Mouse (Mus musculus) heart, postnatal 0 days (tissue): ENCODE measurements at regions not wholly inside any gene's neighbourhood (a gene's known extent, or its start where the extent isn't known, plus 50 kb on each side); places are given as distances from the start of the nearest gene placed in this dataset.

ENCODE experiments used
- ATAC-seq: fragments of 200-750 bp; cut with Nextera tagmentation; 2 replicates; pipeline ENCODE4 v1.8.0; 2017; ENCODE audit warnings: low read depth, moderate number of reproducible peaks, moderate library complexity; ENCODE audit not compliant: insufficient read depth
- DNase-seq: peaks from one replicate; pipeline ENCODE4 v3.0.0-alpha.2; 2016; ENCODE audit warnings: low spot score
- H3K27ac ChIP-seq: fragments of 300-500 bp; sonication (generic); 2 replicates; pipeline ENCODE4 v1.5.1; 2014; ENCODE audit warnings: low read depth, mild to moderate bottlenecking
- H3K27me3 ChIP-seq: fragments of 300-500 bp; sonication (generic); 2 replicates; pipeline ENCODE4 v1.6.1; 2014; ENCODE audit warnings: low read length, mixed read lengths; ENCODE audit not compliant: control insufficient read depth, insufficient read depth
- H3K36me3 ChIP-seq: fragments of 300-500 bp; sonication (generic); replicated peaks from 2 replicates; pipeline ENCODE4 v1.6.1; 2014; ENCODE audit warnings: low read length, mixed read lengths; ENCODE audit not compliant: control insufficient read depth, insufficient read depth
- H3K4me1 ChIP-seq: fragments of 300-500 bp; sonication (generic); 2 replicates; pipeline ENCODE4 v1.6.1; 2014; ENCODE audit warnings: antibody characterized with exemption; ENCODE audit not compliant: control insufficient read depth, insufficient read depth
- H3K4me2 ChIP-seq: fragments of 300-500 bp; sonication (generic); 2 replicates; pipeline ENCODE4 v1.6.1; 2014; ENCODE audit warnings: low read depth, mild to moderate bottlenecking, low read length, moderate library complexity
- H3K4me3 ChIP-seq: fragments of 300-500 bp; sonication (generic); 2 replicates; pipeline ENCODE4 v1.5.1; 2014; ENCODE audit warnings: low read depth, low read length
- H3K9ac ChIP-seq: fragments of 300-500 bp; sonication (generic); replicated peaks from 2 replicates; pipeline ENCODE4 v1.6.1; 2014; ENCODE audit warnings: low read depth, low read length, mixed read lengths
- H3K9me3 ChIP-seq: fragments of 300-500 bp; sonication (generic); replicated peaks from 2 replicates; pipeline ENCODE4 v1.6.1; 2016; ENCODE audit warnings: low read length; ENCODE audit not compliant: control insufficient read depth
- CTCF ChIP-seq: IDR thresholded peaks from 2 replicates; pipeline ENCODE4 v1.5.1; 2016; ENCODE audit warnings: antibody characterized with exemption, control low read depth, low read depth
- EP300 ChIP-seq: IDR thresholded peaks from 2 replicates; pipeline ENCODE4 v1.6.1; 2016; ENCODE audit warnings: antibody characterized with exemption, low read depth
- WGBS: fragments of 180-500 bp; shearing (Covaris S2); extraction: QIAGEN DNeasy Blood & Tissue Kit; methylation state at CpG from one replicate; pipeline ENCODE4 v1.1.7; 2014; 5-methylcytosine and 5-hydroxymethylcytosine counted together

DNA sequence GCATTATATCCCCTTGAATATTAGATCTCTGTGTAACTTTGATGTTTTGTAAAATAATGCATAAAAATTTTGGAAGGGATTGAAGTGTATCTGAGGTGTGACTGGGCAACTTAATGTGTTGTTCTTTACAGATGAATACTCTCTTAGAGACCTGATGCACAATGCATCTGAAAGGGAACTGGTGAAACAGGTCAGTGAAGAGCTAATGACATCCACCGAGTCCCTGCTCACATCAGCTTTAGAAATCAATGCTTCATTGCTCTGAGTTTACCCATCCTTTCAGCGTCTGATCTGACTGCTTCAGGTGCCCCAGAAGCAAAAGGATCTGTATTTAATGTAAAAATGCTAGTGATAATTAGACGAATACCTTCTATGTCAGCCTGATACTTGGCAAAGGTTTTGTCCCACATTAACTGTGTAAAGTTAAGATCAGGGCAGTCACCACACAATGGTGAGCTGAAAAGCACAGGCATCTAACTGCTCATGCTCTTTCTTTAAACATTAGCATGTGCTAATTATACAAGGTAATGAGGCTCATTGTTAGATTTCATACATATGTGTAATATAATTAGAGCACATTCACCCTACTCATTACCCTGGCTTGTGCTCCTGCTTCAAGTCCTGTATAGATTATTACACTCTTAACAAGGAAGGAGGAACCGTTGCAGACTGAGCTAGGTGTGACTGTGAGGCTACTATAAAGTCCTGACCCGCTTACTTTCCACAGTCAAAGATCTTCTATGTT, 204.6 kb upstream of the Tlr4 start:
- no peak overlapping the region for H3K9ac ChIP-seq
- no peak overlapping the region for H3K4me3 ChIP-seq
- TF ChIP-seq EP300 (no peak), CTCF (no peak)
- no peak overlapping the region for H3K27ac ChIP-seq
- H3K4me1 ChIP-seq = no peaks in the 10 kb centered on the region
- no peaks in the 10 kb centered on the region for H3K27me3 ChIP-seq
- WGBS = 67% methylated on average over 5 of the region's 5 CpGs
- H3K9me3 ChIP-seq = no peaks in the 10 kb centered on the region
- DNase-seq = no peak
- H3K4me2 ChIP-seq = no peak overlapping the region
- no peak for ATAC-seq
- no peaks in the 10 kb centered on the region for H3K36me3 ChIP-seq

DNA sequence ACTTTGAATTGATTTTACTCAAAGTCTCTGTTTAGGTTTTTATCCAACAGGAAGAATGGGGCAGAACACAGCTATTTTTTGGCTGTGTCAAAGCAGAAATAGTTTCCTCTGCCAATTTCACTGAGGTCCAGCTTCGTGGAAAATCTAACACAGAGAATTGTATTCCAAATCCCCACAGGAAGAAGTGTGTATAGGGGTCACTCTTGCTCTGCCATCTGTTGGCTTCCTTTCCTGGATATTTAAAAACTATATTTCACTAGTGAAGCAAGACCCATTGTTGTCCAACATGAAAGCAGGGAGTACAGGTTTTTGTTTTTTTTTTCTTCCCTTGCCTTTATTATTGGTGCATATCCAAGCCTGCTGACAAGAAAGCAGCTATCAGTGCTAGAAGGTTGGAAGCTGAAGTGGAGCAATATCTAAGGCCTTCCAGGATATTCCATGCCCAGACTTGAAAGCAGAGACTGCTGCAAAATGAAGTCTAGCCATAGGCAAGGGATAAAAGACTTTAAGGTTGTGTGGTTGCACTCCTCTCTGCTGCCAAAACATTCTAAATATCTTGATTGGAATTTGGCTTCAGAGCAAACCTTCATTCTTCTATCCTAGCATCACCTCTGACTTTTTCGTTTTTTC, 208.5 kb upstream of the Tlr4 start:
- H3K9me3 ChIP-seq = no peaks in the 10 kb centered on the region
- 43% methylated on average over 2 of the region's 2 CpGs for WGBS
- H3K36me3 ChIP-seq = no peaks in the 10 kb centered on the region
- TF ChIP-seq CTCF = no peak
- H3K27me3 ChIP-seq = no peaks in the 10 kb centered on the region
- H3K4me1 ChIP-seq = no peaks in the 10 kb centered on the region
- H3K9ac ChIP-seq = no peak overlapping the region
- no peak for DNase-seq
- ATAC-seq = no peak
- H3K4me3 ChIP-seq = no peak overlapping the region
- no peak overlapping the region for H3K4me2 ChIP-seq
- H3K27ac ChIP-seq = no peak overlapping the region

- DNase-seq = no peak
- no peak for ATAC-seq
These were observed 209.3 kb upstream of the Tlr4 start for GRCm38 (mm10) chr4:66617743-66618736.

GRCm38 (mm10) chr4:66617101-66617500, 210.3 kb upstream of the Tlr4 start:
- Histone ChIP-seq H3K9me3 (no peaks in the 10 kb centered on the region), H3K9ac (no peak overlapping the region), H3K36me3 (no peaks in the 10 kb centered on the region), H3K4me3 (no peak overlapping the region), H3K4me2 (no peak overlapping the region), H3K27ac (no peak overlapping the region), H3K27me3 (no peaks in the 10 kb centered on the region), H3K4me1 (no peaks in the 10 kb centered on the region)
- DNase-seq = peak; percentile 23
- 67% methylated on average over 4 of the region's 4 CpGs for WGBS
- no peak for ATAC-seq
- TF ChIP-seq CTCF (no peak), EP300 (no peak)

More at GRCm38 (mm10) chr4:66617743-66618736, 209.3 kb upstream of the Tlr4 start:
- Histone ChIP-seq H3K9me3 (no peaks in the 10 kb centered on the region), H3K27ac (no peak overlapping the region), H3K27me3 (no peaks in the 10 kb centered on the region), H3K4me1 (no peaks in the 10 kb centered on the region), H3K4me2 (no peak overlapping the region), H3K4me3 (no peak overlapping the region), H3K9ac (no peak overlapping the region), H3K36me3 (no peaks in the 10 kb centered on the region)
- whole genome bisulfite sequencing = 60% methylated on average over 7 of the region's 7 CpGs
- TF ChIP-seq CTCF = no peak
- no peak for TF ChIP-seq EP300

DNA sequence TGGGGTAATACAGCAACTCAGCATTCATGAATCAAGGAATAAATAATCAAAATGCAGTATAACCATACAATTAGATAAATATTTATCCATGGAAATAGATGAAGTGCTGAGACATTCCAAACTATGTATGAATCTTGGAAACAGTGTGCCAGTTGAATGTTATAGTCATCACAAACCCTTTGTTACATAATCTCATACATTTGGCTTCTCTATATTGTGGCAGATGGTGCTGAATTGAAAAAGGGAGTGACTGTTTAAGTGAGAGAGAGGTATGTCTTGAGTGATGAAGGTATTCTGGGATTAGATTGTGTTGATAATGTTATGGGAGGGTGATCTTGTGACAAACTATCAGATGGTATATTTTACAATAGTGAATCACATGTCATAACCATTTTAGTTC, 200.4 kb upstream of the Astn2 start:
- H3K27me3 ChIP-seq = no peaks in the 10 kb centered on the region
- TF ChIP-seq EP300 (no peak), CTCF (no peak)
- no peak overlapping the region for H3K4me3 ChIP-seq
- no peak for DNase-seq
- H3K27ac ChIP-seq = no peak overlapping the region
- no peaks in the 10 kb centered on the region for H3K36me3 ChIP-seq
- no peaks in the 10 kb centered on the region for H3K9me3 ChIP-seq
- ATAC-seq = no peak
- no peak overlapping the region for H3K4me2 ChIP-seq
- no peaks in the 10 kb centered on the region for H3K4me1 ChIP-seq
- H3K9ac ChIP-seq = no peak overlapping the region
